Mouse (Mus musculus): ENCODE results near the gene A730049H05Rik.

A730049H05Rik gene

DNA sequence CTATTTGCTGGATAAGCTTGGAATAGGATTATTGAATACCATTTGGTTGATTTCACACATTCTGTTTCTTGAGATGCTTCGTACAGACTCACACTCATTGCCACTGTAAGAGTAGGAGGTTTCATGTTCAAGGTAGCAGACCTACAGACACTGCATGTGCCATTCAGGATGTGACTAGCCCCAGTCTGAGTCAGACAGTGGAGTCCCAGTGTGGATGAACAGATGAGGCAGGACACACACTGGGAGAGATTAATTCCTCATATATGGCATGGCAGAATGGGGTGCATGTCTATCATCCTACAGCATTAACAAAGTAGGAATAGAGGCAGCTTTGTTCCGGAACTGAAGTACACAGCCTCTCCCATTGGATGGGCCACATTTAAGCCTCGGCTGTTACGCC is 61.0 kb downstream of the A730049H05Rik start:
- DNase-seq (ENCODE audit: low read depth in 2 of 2, low spot score in 2 of 2), result no peak

DNA sequence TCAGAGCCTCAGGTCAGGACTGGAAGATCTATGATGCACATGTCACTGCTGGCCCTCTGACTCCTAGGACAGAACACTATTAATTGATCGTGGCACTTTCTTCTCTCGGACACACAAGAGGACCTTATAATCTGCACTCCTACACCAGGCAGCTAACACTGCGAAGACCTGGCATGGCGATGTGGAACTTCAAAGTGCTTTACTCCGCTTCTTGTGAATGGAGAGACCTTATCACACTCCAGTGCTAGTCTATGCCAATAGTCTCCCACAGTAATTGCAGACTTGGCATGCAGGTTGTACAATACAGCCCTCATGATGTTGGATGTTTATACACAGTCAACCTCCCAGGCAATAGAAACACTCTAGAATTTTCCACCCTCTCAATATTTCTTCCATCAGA is 62.5 kb downstream of the A730049H05Rik start:
- DNase-seq (ENCODE audit: low read depth in 2 of 2, low spot score in 2 of 2), result no peak

DNA sequence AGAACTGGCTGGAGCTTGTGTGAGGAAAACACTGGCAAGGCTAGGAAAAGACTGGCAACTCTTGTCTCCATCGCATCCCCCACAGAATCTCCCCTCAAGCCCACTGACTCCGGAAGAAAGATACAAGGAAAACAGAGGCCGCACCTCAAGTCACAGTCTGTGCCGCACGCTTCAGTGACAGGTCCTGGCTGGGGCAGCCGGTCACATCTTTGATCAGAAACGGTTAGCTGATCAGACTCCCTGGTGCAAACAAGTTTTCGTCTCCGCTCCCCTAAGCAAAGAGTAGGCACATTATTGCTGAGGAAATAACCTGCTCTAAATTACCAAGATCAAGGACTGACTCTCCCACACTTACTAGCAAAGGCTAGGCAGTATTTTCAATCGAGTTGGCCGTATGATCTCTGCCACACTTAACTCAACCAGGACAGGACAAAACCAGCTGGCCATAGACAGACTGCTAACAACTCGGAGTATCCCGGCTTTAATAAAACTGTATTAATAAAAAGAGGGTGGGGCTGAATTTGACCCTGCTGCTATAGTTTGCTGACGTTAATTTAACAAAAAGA is 63.5 kb downstream of the A730049H05Rik start:
- no peak for DNase-seq (ENCODE audit: low read depth in 2 of 2, low spot score in 2 of 2)

DNA sequence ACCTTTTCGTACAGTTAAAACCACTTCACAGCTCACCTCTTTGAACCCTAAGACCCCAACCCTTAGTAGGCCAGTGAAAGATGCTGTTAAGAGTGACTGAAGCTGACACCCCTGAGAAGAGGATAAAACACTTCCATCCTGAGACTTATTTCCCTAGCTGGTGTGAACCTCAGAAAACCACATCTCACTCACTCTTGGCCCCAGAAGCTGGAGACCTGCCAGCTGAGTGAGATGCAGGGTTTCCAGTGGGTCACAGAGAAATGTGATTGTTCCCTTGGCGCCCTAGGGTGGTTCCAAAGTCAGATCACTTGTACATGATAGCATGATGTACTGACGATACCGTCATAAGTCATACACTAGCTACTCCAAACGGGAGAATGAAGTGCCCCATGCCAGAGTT is 66.2 kb downstream of the A730049H05Rik start:
- DNase-seq (ENCODE audit: low read depth in 2 of 2, low spot score in 2 of 2), result no peak

DNA sequence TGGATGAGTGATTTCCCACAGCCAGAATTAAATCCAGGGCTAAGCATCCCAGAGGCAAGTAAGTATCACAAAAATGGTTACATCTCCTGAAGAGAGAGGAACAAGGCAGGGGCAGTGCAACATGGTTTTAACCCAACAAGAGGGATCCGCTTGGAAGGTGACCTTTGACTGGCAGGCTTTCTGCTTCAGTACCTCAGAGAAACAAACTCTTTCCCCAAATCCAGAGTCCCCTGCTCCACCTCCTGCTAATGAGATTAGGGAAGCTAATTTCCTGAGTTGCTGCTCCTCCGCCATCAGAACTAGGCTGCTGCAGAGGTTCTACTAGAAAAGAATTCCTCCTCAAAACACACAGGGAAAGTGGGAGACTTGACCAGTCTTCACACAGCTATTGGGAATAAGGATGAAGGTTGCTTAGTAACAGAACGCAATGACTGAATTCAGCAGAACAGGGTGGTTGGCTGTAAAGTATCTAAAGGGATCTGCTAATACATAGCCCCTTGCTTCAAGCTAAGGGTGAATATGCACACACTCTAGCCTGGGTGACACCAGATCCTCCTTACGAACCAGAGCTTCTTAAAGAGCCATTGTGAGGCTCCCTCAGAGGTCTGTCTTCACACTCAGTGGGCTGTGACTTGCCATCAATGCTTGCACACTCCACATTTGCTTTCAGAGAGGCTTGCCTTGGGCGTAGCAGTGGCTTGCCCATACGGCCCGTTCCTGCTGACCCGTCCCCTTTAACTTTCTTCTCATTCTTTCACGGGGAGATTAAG is 67.0 kb downstream of the A730049H05Rik start:
- no peak for DNase-seq (ENCODE audit: low read depth in 2 of 2, low spot score in 2 of 2)

DNA sequence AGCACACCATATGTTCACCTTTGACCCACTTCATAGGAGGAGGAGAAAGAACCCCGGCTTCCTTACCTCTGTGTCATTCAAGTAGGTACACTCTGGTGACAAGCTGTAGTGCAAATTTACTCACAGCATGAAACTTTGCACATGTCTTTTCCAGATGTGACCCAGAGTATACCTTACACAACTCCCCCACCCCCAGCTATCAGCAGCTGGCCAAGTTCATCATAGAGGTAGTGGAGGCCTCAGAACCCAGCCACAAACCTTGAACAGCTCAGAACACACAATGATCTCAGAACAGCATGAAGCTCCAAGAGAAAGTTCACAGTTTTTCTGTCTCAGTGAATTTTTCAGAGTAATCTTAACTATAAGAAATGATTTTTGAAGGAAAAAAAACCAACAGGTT is 75.3 kb downstream of the A730049H05Rik start:
- DNase-seq (ENCODE audit: low read depth in 2 of 2, low spot score in 2 of 2), result no peak

Measured in CD8-positive naive resting alpha-beta T cell, adult 2 months (primary cell).